Mouse (Mus musculus) stomach, embryonic 16.5 days (tissue): Measurements from ENCODE around the gene Ddx6. TPM values are rescaled to one million over a fixed set of nuclear protein-coding genes. Genes with fewer than 3 reads are reported as not detected.
"Not testable (repeated sequence)": the region's sequence is repeated elsewhere in the genome, so short reads cannot be mapped to it uniquely, and the experiment has no call there.

Source experiments
- ATAC-seq: fragments of 200-750 bp; cut with Nextera tagmentation; 2 replicates; pipeline ENCODE4 v1.8.0; 2017; ENCODE audit warnings: moderate number of reproducible peaks, moderate TSS enrichment; ENCODE audit not compliant: insufficient read depth, low FRiP score
- H3K27ac ChIP-seq: fragments of 300-500 bp; sonication (generic); 2 replicates; pipeline ENCODE4 v1.5.1; 2014; ENCODE audit warnings: low read length
- H3K27me3 ChIP-seq: fragments of 300-500 bp; sonication (generic); 2 replicates; pipeline ENCODE4 v1.6.1; 2014; ENCODE audit warnings: low read length, control low read depth, mixed read lengths; ENCODE audit not compliant: control insufficient read depth, insufficient read depth
- H3K36me3 ChIP-seq: fragments of 300-500 bp; sonication (generic); 2 replicates; pipeline ENCODE4 v1.6.1; 2014; ENCODE audit warnings: low read length; ENCODE audit not compliant: control insufficient read depth, insufficient read depth
- H3K4me1 ChIP-seq: fragments of 300-500 bp; sonication (generic); 2 replicates; pipeline ENCODE4 v1.6.1; 2014; ENCODE audit warnings: low read length, control low read depth, mixed read lengths; ENCODE audit not compliant: control insufficient read depth, insufficient read depth
- H3K4me2 ChIP-seq: fragments of 300-500 bp; sonication (generic); 2 replicates; pipeline ENCODE4 v1.6.1; 2014; ENCODE audit warnings: low read depth, low read length, mixed read lengths
- H3K4me3 ChIP-seq: fragments of 300-500 bp; sonication (generic); replicated peaks from 2 replicates; pipeline ENCODE4 v1.5.1; 2014; ENCODE audit warnings: mild to moderate bottlenecking, low read length
- H3K9ac ChIP-seq: fragments of 300-500 bp; sonication (generic); 2 replicates; pipeline ENCODE4 v1.6.1; 2014; ENCODE audit warnings: low read length
- H3K9me3 ChIP-seq: fragments of 300-500 bp; sonication (generic); replicated peaks from 2 replicates; pipeline ENCODE4 v1.6.1; 2016; ENCODE audit warnings: low read length, control low read depth; ENCODE audit not compliant: control insufficient read depth
- WGBS: fragments of 180-500 bp; shearing (Covaris S2); extraction: QIAGEN DNeasy Blood & Tissue Kit; methylation state at CpG from one replicate; pipeline ENCODE4 v1.1.7; 2014; 5-methylcytosine and 5-hydroxymethylcytosine counted together
- polyA plus RNA-seq: library from polyadenylated mRNA; unstranded; fragments of >200 nt; fragmentation: Nextera tagmentation; extraction: Ambion mirVana; gene quantifications from 2 replicates; pipeline ENCODE4 v1.2.1, GENCODE M21; 2015

Ddx6 gene
- polyA plus RNA-seq, 1 experiment from 2014 or later: 11.5 TPM

GRCm38 (mm10) chr9:44621114-44621513, 16.4 kb downstream of the Ddx6 start:
- no peak overlapping the region for H3K4me2 ChIP-seq
- WGBS: 54% methylated on average over 3 of the region's 3 CpGs
- H3K36me3 ChIP-seq: peaks cover 30% of the 10 kb centered on the region
- no peak for ATAC-seq
- no peaks in the 10 kb centered on the region for H3K27me3 ChIP-seq
- no peaks in the 10 kb centered on the region for H3K4me1 ChIP-seq
- no peaks in the 10 kb centered on the region for H3K9me3 ChIP-seq
- H3K4me3 ChIP-seq: no peak overlapping the region
- H3K9ac ChIP-seq: no peak overlapping the region
- H3K27ac ChIP-seq: no peak overlapping the region

GRCm38 (mm10) chr9:44624390-44624789, 19.7 kb downstream of the Ddx6 start:
- Histone ChIP-seq H3K9ac (no peak overlapping the region), H3K27me3 (no peaks in the 10 kb centered on the region), H3K27ac (no peak overlapping the region), H3K4me2 (no peak overlapping the region), H3K4me3 (no peak overlapping the region), H3K36me3 (peaks cover 20% of the 10 kb centered on the region), H3K9me3 (no peaks in the 10 kb centered on the region), H3K4me1 (no peaks in the 10 kb centered on the region)
- 65% methylated on average over 5 of the region's 5 CpGs for WGBS
- no peak for ATAC-seq

- H3K9me3 ChIP-seq: no peaks in the 10 kb centered on the region
- peaks cover 15% of the 10 kb centered on the region for H3K36me3 ChIP-seq
- H3K4me1 ChIP-seq: no peaks in the 10 kb centered on the region
- H3K27ac ChIP-seq: no peak overlapping the region
- H3K27me3 ChIP-seq: no peaks in the 10 kb centered on the region
- WGBS: 84% methylated on average over 5 of the region's 5 CpGs
- no peak overlapping the region for H3K9ac ChIP-seq
- ATAC-seq: no peak
- H3K4me3 ChIP-seq: no peak overlapping the region
- no peak overlapping the region for H3K4me2 ChIP-seq
Measured at GRCm38 (mm10) chr9:44626268-44626667, 21.6 kb downstream of the Ddx6 start.

DNA sequence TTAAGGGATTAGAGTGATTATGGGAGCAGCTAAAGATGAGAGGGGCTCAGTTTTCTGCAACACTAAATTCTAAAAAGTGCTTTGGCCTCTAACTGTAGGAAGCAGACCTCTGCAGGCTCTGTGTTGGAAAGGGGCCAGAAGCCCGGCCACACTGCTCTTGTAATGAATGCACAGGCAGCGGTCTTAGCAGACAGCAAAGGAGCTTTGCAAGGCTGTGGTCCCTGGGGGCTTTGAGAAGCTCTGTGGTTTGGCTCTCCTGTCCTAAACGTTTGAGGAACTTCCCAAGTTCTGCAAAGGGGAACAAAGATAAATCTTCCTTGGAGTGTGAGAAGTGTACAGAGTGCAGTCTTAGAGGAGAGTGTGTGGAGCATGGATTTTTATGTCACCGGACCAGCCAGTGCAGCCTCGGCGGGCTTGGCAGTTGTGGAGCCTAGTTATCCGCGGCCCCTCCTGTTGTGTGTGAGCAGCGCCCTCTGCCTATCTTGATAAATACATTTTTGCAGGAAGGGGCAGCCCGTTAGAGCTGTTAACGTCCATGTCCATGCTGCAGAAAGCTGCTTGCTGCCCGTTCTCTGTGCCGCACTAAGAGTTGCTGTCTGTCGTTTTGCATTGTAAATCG, 33.0 kb downstream of the Ddx6 start:
- Histone ChIP-seq H3K4me1 (no peaks in the 10 kb centered on the region), H3K4me3 (no peak overlapping the region), H3K4me2 (no peak overlapping the region), H3K9me3 (no peaks in the 10 kb centered on the region), H3K36me3 (peaks cover 34% of the 10 kb centered on the region), H3K27ac (no peak overlapping the region), H3K27me3 (no peaks in the 10 kb centered on the region), H3K9ac (no peak overlapping the region)
- ATAC-seq: peak; percentile 69; the same call in 1 of the 2 replicates
- WGBS: 72% methylated on average over 15 of the region's 15 CpGs

DNA sequence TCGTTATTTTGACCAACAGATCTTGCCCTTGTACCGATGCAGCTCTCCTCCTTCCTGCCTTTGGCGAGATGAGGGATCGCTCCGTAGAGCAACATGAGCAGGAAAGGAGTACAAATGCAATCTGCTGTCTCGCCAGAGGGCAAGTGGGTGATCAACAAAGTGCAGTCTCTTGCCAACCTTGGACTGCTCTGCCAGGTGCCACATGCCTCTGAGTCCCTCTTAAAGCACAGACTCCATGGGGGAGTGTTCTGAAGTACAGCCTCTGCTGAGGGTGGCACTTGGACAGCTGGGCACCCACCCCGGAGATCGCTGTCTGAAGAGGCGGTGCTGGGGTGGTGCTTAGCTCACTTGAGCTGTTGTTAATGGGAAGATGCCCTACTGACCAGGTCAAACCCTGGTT, 34.0 kb downstream of the Ddx6 start:
- not testable (repeated sequence) for H3K27me3 ChIP-seq, H3K4me2 ChIP-seq, H3K4me3 ChIP-seq, H3K27ac ChIP-seq, ATAC-seq, H3K9ac ChIP-seq, H3K9me3 ChIP-seq, H3K4me1 ChIP-seq
- peaks cover 29% of the 10 kb centered on the region for H3K36me3 ChIP-seq
- WGBS: 90% methylated on average over 9 of the region's 9 CpGs

DNA sequence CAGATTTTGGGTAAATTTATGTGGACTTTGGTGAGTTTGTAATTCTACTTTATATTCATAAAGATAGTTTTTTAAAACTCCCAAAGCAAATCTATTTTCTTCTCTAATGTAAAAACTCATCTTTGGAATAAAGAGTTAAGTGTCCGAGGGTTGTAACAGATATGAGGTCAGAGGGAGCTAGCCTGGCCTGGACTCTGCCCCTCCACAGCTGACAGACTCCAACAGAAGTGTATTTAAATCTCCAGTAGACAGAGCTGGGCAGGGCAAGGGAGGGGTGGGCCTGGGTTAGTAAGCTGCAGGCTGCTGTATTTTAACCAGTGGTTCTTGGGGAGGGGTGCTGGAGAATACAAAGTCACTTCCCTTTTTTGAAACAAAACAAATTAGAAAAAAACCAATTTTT, 35.3 kb downstream of the Ddx6 start:
- H3K27ac ChIP-seq, H3K4me1 ChIP-seq, H3K9ac ChIP-seq, ATAC-seq, H3K4me3 ChIP-seq, H3K4me2 ChIP-seq, H3K27me3 ChIP-seq, H3K9me3 ChIP-seq: not testable (repeated sequence)
- peaks cover 20% of the 10 kb centered on the region for H3K36me3 ChIP-seq
- 59% methylated on average over 1 of the region's 1 CpGs for WGBS

DNA sequence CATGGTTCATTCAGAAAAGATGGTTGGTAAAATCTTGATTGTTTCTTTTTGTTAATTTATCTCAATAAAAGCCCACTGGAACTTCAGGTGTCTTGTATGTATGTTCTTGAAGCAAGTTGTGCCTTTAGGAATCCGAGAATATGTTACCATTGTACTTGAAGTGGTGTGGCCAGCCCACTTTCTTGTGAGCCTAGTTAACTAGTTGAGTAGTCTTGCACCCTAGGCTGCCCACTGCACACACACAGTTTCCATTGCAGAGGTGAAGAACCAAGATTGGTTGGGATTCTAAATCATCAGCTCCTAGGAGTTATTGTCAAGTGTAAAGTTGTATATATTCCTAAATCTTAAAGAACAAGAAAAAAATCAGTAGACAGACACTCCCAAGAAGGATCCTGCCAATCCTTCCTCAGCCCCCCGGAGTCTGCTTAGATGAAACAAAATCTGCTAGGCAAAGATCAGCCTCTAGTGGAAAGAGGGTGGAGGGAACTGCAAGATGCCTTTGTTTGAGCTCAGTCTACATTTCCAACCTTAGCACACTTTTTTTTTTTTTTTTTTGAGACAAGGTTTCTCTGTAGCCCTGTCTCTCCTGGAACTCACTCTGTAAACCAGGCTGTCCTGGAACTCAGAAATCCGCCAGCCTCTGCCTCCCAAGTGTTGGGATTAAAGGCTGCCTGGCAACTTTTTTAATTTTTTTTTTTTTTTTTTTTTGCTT, 36.1 kb downstream of the Ddx6 start:
- Histone ChIP-seq H3K27ac (no peak overlapping the region), H3K9ac (no peak overlapping the region), H3K4me2 (no peak overlapping the region), H3K4me1 (no peaks in the 10 kb centered on the region), H3K4me3 (no peak overlapping the region), H3K36me3 (peaks cover 16% of the 10 kb centered on the region), H3K9me3 (no peaks in the 10 kb centered on the region), H3K27me3 (no peaks in the 10 kb centered on the region)
- no peak for ATAC-seq
- 91% methylated on average over 3 of the region's 3 CpGs for WGBS

- Histone ChIP-seq H3K4me1 (no peaks in the 10 kb centered on the region), H3K36me3 (peaks cover 12% of the 10 kb centered on the region), H3K4me3 (no peak overlapping the region), H3K27me3 (no peaks in the 10 kb centered on the region), H3K9me3 (no peaks in the 10 kb centered on the region), H3K9ac (no peak overlapping the region), H3K27ac (no peak overlapping the region), H3K4me2 (no peak overlapping the region)
- ATAC-seq: no peak
- 90% methylated on average over 2 of the region's 2 CpGs for WGBS
Measured at GRCm38 (mm10) chr9:44641616-44642015, 36.9 kb downstream of the Ddx6 start.

- Histone ChIP-seq H3K27me3 (no peaks in the 10 kb centered on the region), H3K9me3 (no peaks in the 10 kb centered on the region), H3K36me3 (peaks cover 6% of the 10 kb centered on the region; the same call in 1 of the 2 replicates), H3K4me2 (no peak overlapping the region), H3K9ac (no peak overlapping the region), H3K27ac (no peak overlapping the region), H3K4me1 (no peaks in the 10 kb centered on the region), H3K4me3 (no peak overlapping the region)
- WGBS: 91% methylated on average over 7 of the region's 7 CpGs
- no peak for ATAC-seq
Measured at GRCm38 (mm10) chr9:44643103-44643502, 38.4 kb downstream of the Ddx6 start.
